Mouse (Mus musculus) thymus, adult 2 months (tissue): Measurements from ENCODE around the gene Fra10ac1.

Source experiments
- CTCF ChIP-seq: fragments of 200-500 bp; IDR thresholded peaks from 2 replicates; pipeline ENCODE4 v1.5.1; 2012; ENCODE audit warnings: mild to moderate bottlenecking, control low read depth, low read length, moderate library complexity, borderline replicate concordance; ENCODE audit not compliant: control insufficient read depth, poor library complexity, insufficient read depth; ENCODE audit errors: extremely low read depth
- POLR2A ChIP-seq: fragments of 200-500 bp; IDR thresholded peaks from 2 replicates; pipeline ENCODE4 v1.6.1; 2012; ENCODE audit warnings: mild to moderate bottlenecking, low read length, control low read depth, moderate library complexity; ENCODE audit not compliant: control insufficient read depth, poor library complexity, insufficient read depth; ENCODE audit errors: extremely low read depth

DNA sequence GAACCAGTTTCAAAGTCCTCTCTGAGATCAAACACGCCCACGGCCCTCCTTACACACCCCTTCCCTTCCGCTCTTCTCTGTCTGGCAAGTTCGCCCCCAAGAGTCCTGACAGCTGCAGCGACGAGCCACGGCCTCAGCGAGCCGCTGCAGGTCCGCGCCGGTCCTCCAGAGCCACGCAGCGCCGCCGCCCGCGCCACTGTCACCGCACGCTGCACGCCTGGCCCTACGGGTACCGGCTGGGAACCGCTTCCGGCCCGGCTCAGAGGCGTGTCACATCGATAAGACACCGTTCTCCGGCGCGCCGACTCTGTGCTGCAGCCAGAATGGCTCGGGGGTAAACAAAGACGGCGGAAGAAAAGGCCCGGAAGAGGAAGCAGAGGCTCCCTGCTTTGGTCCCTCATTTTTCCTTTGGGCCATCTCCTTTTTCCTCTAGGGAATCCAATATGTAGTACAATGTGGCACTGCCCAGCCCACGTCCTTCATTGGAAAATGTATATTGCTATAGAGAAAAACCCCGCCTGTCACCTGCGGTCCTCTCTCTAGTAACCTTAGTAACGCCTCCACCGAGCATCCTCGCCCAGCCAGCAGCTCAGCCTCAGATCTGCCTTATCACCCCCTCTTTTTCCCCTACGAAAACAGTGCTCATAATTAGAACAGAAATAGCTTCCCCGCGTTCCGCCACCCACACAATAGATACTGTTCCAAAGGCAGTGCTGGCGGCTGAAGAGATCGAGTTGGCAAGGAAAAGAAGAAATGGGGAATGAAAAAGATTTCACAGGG, at the start of gene Fra10ac1:
- peak; percentile 68; the same call in 1 of the 2 replicates for TF ChIP-seq POLR2A
- TF ChIP-seq CTCF: 0 out of 2 replicates have a peak, but pooled peaks have one; percentile 23
